Mouse (Mus musculus) forebrain, embryonic 14.5 days (tissue): ENCODE data around the gene Pdzk1ip1. TPM values are rescaled to one million over a fixed set of nuclear protein-coding genes. Genes with fewer than 3 reads are reported as not detected.

ENCODE experiments used
- ATAC-seq: fragments of 200-750 bp; cut with Nextera tagmentation; 2 replicates; pipeline ENCODE4 v1.8.0; 2017; ENCODE audit warnings: mild to moderate bottlenecking, moderate library complexity
- DNase-seq: peaks from one replicate; pipeline ENCODE4 v3.0.0-alpha.2; 2015; ENCODE audit warnings: low spot score
- H3K27ac ChIP-seq: fragments of 300-500 bp; sonication (generic); 2 replicates; pipeline ENCODE4 v1.5.1; 2014; ENCODE audit warnings: low read depth, mild to moderate bottlenecking, control low read depth, low read length, moderate library complexity
- H3K27me3 ChIP-seq: fragments of 300-500 bp; sonication (generic); replicated peaks from 2 replicates; pipeline ENCODE4 v1.6.1; 2014; ENCODE audit warnings: low read length, control low read depth, mixed read lengths; ENCODE audit not compliant: control insufficient read depth, insufficient read depth
- H3K36me3 ChIP-seq: fragments of 300-500 bp; sonication (generic); 2 replicates; pipeline ENCODE4 v1.6.1; 2014; ENCODE audit warnings: low read length, control low read depth; ENCODE audit not compliant: control insufficient read depth, insufficient read depth
- H3K4me1 ChIP-seq: fragments of 300-500 bp; sonication (generic); 2 replicates; pipeline ENCODE4 v1.6.1; 2014; ENCODE audit warnings: antibody characterized with exemption, low read length, control low read depth; ENCODE audit not compliant: control insufficient read depth, insufficient read depth
- H3K4me2 ChIP-seq: fragments of 300-500 bp; sonication (generic); 2 replicates; pipeline ENCODE4 v1.6.1; 2014; ENCODE audit warnings: mild to moderate bottlenecking, control low read depth, low read length
- H3K4me3 ChIP-seq: fragments of 300-500 bp; sonication (generic); 2 replicates; pipeline ENCODE4 v1.5.1; 2014; ENCODE audit warnings: low read depth, low read length, control low read depth
- H3K9ac ChIP-seq: fragments of 300-500 bp; sonication (generic); 2 replicates; pipeline ENCODE4 v1.6.1; 2014; ENCODE audit warnings: mild to moderate bottlenecking, low read length, control low read depth, moderate library complexity
- H3K9me3 ChIP-seq: fragments of 300-500 bp; sonication (generic); replicated peaks from 2 replicates; pipeline ENCODE4 v1.6.1; 2016; ENCODE audit warnings: low read length, control low read depth, mixed read lengths; ENCODE audit not compliant: control insufficient read depth
- WGBS: fragments of 180-500 bp; shearing (Covaris S2); extraction: QIAGEN DNeasy Blood & Tissue Kit; methylation state at CpG from one replicate; pipeline ENCODE4 v1.1.7; 2014; 5-methylcytosine and 5-hydroxymethylcytosine counted together
- polyA plus RNA-seq: library from polyadenylated mRNA; unstranded; fragments of >200 nt; fragmentation: Nextera tagmentation; extraction: Ambion mirVana; gene quantifications from 2 replicates; pipeline ENCODE4 v1.2.1, GENCODE M21; 2014

Pdzk1ip1 gene
- polyA plus RNA-seq, 1 experiment from 2014 or later = 0.65 TPM

DNA sequence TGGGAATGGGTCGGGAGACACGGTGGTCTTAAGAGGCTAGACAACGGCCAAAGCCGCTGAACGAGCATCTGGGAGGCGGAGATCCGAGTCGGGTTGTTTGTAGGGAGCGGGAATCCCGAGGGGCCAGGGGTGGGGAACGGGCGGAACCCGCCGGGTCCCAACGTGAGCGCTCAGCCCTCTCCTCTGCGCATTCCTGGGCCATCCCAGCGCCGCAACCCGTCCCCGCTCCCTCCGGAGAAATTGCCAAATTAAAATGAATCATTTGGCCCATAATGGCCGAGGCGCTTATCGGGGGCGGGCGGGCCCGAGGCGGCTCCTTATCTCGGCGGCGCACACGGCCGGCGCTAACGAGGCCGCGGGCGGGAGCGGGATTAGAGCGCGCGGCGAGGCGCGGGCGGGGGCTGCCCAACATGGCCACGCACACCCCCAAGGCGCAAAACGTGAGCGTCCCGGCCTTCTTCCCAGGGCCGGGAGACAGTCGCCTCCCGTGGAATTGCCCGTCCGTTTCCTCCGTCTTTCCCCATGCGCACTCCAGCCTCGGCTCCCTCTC, 32.1 kb upstream of the Pdzk1ip1 start, which contains the start of gene Tal1:
Tal1 (plus strand) TSS at position 56 of the 550 bp plus-strand sequence.
- peak within 1 kb of the TSS; percentile 17; the same call in 1 of the 2 replicates for H3K9ac ChIP-seq
- H3K4me2 ChIP-seq = peak within 1 kb of the TSS; percentile 43
- peaks cover 86% of the 10 kb centered on the region for H3K27me3 ChIP-seq
- DNase-seq = peak; percentile 36
- WGBS = 1% methylated on average over 55 of the region's 60 CpGs
- no peaks in the 10 kb centered on the region for H3K36me3 ChIP-seq
- H3K4me3 ChIP-seq = peak within 1 kb of the TSS; percentile 22
- peaks cover 7% of the 10 kb centered on the region for H3K4me1 ChIP-seq
- H3K9me3 ChIP-seq = no peaks in the 10 kb centered on the region
- peak within 1 kb of the TSS; percentile 33; the same call in 1 of the 2 replicates for H3K27ac ChIP-seq
- peak; percentile 44 for ATAC-seq

DNA sequence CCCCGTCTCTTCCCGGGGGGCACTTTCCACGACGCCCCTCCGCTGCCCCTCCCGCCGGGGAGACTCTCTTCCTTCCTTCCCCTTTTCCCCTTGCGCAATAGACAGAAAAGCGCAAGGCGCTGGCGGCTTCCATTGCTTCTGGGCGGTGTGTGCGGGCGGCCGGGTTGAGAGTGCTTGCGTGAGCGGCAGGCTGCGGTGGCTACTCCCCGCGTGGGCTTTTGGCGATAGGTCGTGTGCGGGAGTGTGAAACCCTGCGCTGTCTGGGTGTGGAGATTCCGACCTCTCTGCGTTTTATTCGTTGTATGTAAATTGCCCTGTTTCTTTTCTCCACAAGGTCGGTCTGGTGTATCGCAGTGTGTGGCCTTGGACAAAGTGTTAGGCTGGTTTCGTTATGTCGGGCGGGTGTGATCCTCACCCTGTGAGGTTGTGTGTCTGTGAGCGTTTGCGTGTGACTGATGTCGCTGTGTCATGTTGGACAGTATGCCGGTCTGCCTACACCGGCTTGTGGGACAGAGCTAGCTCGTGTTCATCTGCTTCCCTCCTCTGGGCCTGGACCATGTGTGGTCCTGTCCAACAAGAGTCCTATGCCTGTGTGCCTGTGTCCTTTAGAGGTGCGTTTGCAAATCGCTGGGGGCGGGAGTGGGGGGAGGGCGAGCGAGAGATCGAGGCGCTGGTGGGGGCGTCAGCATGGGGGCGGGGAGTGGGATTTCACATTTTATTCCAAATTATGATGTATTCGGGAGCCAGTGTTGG, 31.4 kb upstream of the Pdzk1ip1 start:
- ATAC-seq (peak; percentile 49), DNase-seq (peak; percentile 50)
- peak overlapping the region; percentile 33; the same call in 1 of the 2 replicates for H3K27ac ChIP-seq
- WGBS = under 1% methylated on average over 47 of the region's 48 CpGs
- no peaks in the 10 kb centered on the region for H3K9me3 ChIP-seq
- peak overlapping the region; percentile 17; the same call in 1 of the 2 replicates for H3K9ac ChIP-seq
- peaks cover 86% of the 10 kb centered on the region for H3K27me3 ChIP-seq
- H3K4me2 ChIP-seq = peak overlapping the region; percentile 43
- peak overlapping the region; percentile 22 for H3K4me3 ChIP-seq
- peaks cover 7% of the 10 kb centered on the region for H3K4me1 ChIP-seq
- H3K36me3 ChIP-seq = no peaks in the 10 kb centered on the region

DNA sequence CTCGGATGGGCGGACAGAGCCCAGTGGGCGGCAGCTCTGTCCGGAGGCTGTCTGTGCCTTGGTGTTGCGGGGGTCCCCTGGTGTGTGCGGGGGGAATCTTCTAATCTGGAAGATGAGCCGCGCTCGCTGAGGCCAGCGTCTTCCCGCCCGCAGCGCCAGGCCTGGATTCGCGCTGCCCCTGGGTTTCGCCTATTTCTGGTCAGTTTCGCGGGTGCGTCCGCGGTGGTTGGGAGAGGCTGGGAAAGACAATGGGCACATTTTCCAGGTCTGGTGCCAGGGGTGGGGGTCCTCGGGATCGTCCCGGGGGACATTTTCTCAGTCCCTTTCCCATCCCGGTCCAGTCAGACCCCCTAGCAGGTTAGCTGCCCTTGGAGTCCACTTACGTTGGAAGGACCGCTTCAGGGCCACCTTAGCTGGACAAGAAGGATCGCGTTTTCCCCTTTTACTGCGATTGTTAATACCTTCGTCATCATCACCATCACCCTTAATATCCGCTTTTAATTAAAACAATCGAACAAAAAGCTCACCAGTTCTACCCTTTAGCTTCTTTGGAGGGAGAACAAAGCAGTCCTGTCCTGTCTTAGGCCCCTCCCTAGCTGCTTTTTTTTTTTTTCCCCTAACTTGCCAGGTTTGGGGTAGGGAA, 30.7 kb upstream of the Pdzk1ip1 start:
- WGBS = under 1% methylated on average over 33 of the region's 33 CpGs
- ATAC-seq = no peak
- H3K27me3 ChIP-seq = peaks cover 85% of the 10 kb centered on the region
- no peak overlapping the region for H3K4me2 ChIP-seq
- H3K27ac ChIP-seq = no peak overlapping the region
- peak overlapping the region; percentile 9; the same call in 1 of the 2 replicates for H3K9ac ChIP-seq
- H3K9me3 ChIP-seq = no peaks in the 10 kb centered on the region
- H3K36me3 ChIP-seq = no peaks in the 10 kb centered on the region
- peaks cover 4% of the 10 kb centered on the region for H3K4me1 ChIP-seq
- DNase-seq = no peak
- peak overlapping the region; percentile 22; the same call in 1 of the 2 replicates for H3K4me3 ChIP-seq

DNA sequence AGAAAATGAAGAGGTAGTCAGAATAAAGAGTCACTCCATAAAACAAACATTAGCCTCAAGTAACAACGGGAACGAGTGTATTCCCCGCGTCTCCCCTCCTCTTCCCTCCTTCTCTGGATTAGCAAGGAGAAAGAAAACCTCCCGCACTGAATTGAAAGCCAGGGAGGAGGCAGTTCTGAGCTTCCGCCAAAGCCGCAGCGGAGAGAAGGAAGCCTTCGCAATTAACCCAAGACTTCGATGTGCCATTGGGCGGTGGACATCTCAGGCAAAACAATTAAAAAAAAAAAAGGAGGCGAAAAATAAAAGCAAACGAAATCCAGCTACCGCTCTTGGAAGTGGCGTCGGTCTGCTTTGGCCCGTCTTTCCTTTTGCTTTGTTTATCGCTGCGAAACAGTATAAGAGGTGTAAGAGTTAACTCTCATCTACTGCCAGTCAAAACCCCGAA, 30.2 kb upstream of the Pdzk1ip1 start:
- Histone ChIP-seq H3K27ac (no peak overlapping the region), H3K9ac (no peak overlapping the region), H3K9me3 (no peaks in the 10 kb centered on the region), H3K36me3 (no peaks in the 10 kb centered on the region), H3K27me3 (peaks cover 87% of the 10 kb centered on the region), H3K4me2 (no peak overlapping the region), H3K4me3 (peak overlapping the region; percentile 22), H3K4me1 (peaks cover 5% of the 10 kb centered on the region; the same call in 1 of the 2 replicates)
- DNase-seq (peak; percentile 52), ATAC-seq (no peak)
- 0% methylated on average over 20 of the region's 20 CpGs for WGBS

DNA sequence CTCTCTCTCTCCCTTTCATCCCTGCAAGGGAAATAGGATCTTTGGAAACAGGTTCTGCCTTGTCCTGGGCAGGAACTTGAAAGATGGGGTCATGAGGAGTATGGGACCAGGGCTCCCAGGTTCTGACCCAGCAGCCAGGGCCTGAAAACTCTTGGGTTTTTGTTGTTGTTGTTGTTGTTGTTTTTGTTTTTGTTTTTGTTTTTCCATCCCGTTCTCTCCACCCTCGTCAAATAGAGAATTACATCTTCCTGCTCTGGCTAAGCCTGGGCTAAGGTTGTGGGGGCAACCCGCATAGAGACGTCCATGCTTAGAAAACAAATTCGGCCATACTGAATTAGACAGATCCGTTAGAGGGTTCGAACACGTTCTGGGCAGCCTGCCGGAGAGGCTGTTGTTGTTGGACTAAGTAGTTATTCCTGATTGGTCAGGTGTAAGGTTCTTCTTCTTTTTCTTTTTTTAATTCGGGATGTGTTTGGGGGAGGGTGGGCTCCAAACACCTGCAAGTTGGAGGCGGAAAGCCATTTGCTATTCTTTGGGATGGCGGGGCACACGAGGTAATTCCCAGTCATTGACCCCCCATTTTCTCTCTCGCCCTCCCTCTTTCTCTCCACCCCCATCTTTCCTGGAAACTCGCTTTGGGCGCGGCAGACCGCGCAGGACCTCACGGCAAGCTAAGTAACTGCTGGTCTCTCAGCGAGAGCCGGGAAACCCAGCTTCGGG, 29.5 kb upstream of the Pdzk1ip1 start:
- ATAC-seq (no peak), DNase-seq (no peak)
- Histone ChIP-seq H3K36me3 (no peaks in the 10 kb centered on the region), H3K9me3 (no peaks in the 10 kb centered on the region), H3K4me1 (peaks cover 5% of the 10 kb centered on the region; the same call in 1 of the 2 replicates), H3K4me3 (peak overlapping the region; percentile 2; the same call in 1 of the 2 replicates), H3K27me3 (peaks cover 91% of the 10 kb centered on the region), H3K27ac (no peak overlapping the region), H3K9ac (no peak overlapping the region), H3K4me2 (no peak overlapping the region)
- 2% methylated on average over 23 of the region's 23 CpGs for WGBS

DNA sequence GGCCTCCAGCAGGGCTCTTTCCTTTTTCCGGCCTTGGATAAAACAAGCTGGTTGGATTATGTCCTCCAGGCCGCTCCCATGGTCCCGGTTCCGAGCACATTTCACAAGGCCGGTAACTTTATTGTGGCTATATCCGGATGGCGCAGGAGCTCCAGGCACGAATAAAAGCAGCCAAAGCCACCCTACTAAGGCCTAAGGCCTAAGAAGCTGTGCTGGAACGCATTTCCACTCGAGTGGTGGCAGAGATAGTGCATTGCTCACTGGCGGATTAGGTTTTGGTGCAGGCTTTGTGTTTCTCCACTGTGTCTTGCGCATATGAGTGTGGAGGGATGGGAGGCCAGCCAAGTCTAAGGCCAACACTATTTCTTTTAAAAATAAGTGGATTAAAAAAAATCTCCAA, 28.6 kb upstream of the Pdzk1ip1 start:
- H3K27ac ChIP-seq = no peak overlapping the region
- no peak overlapping the region for H3K9ac ChIP-seq
- no peak overlapping the region for H3K4me3 ChIP-seq
- DNase-seq (no peak), ATAC-seq (no peak)
- 6% methylated on average over 12 of the region's 12 CpGs for WGBS
- H3K27me3 ChIP-seq = peaks cover 91% of the 10 kb centered on the region
- peaks cover 5% of the 10 kb centered on the region; the same call in 1 of the 2 replicates for H3K4me1 ChIP-seq
- no peak overlapping the region for H3K4me2 ChIP-seq
- H3K36me3 ChIP-seq = no peaks in the 10 kb centered on the region
- no peaks in the 10 kb centered on the region for H3K9me3 ChIP-seq

DNA sequence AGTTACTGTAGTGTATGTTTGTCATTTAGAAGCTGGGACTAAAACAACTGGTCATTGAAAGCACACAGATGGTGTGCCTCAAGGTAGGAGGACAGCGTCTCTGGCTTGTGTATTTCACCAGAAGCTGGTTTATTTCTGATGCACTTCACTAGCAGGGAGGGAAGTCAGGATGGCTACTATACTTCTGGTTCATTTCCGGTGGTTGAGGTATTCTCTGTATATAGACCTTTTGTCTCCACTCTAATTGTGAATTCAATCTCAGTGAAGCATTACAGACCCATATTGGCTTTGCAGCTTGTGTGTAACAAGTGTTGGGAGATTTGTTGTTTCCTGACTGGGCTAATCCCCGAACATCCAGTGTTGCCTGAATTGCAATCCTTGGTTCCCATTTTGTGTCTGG, 27.8 kb upstream of the Pdzk1ip1 start:
- H3K4me3 ChIP-seq = no peak overlapping the region
- H3K27me3 ChIP-seq = peaks cover 91% of the 10 kb centered on the region
- H3K9me3 ChIP-seq = no peaks in the 10 kb centered on the region
- no peak overlapping the region for H3K4me2 ChIP-seq
- no peaks in the 10 kb centered on the region for H3K36me3 ChIP-seq
- peaks cover 5% of the 10 kb centered on the region; the same call in 1 of the 2 replicates for H3K4me1 ChIP-seq
- 13% methylated on average over 3 of the region's 3 CpGs for WGBS
- H3K9ac ChIP-seq = no peak overlapping the region
- DNase-seq = no peak
- H3K27ac ChIP-seq = no peak overlapping the region
- no peak for ATAC-seq

DNA sequence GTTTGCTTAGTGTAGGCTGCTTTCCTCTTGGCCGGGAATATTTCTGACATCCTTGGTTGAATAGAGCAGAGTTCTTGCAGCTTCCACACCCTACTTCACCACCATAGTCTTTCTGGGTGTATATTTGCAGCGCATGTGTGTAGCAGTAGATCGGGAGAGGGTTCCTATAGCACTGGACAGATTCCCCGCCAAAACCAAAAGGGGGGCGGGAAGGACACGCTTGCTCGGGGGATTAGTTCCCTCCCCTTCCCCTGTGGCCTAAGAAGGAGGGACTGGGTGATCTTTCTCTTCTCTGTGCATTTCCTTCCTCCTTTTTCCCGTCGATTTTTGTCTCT, 26.0 kb upstream of the Pdzk1ip1 start:
- peak; percentile 19; the same call in 1 of the 2 replicates for ATAC-seq
- peaks cover 3% of the 10 kb centered on the region; the same call in 1 of the 2 replicates for H3K4me1 ChIP-seq
- peaks cover 84% of the 10 kb centered on the region for H3K27me3 ChIP-seq
- no peak for DNase-seq
- H3K4me2 ChIP-seq = peak overlapping the region; percentile 96
- H3K36me3 ChIP-seq = no peaks in the 10 kb centered on the region
- WGBS = under 1% methylated on average over 9 of the region's 9 CpGs
- H3K9ac ChIP-seq = no peak overlapping the region
- no peak overlapping the region for H3K27ac ChIP-seq
- peak overlapping the region; percentile 48; the same call in 1 of the 2 replicates for H3K4me3 ChIP-seq
- no peaks in the 10 kb centered on the region for H3K9me3 ChIP-seq
